Mouse (Mus musculus) CH12.LX (cell line): Measurements from ENCODE around the gene Krt2. TPM values are rescaled to one million over a fixed set of nuclear protein-coding genes. Genes with fewer than 3 reads are reported as not detected.
A peak's percentile ranks its signal among the peaks of the same experiment; 100 is the strongest.

ENCODE experiments used
- DNase-seq: peaks from one replicate; pipeline ENCODE4 v3.0.0-alpha.2; 2013; ENCODE audit errors: extremely low read depth
- H3K27ac ChIP-seq: 2 replicates; pipeline ENCODE4 v1.5.1; 2012; ENCODE audit warnings: low read depth, mild to moderate bottlenecking, control low read depth, moderate library complexity; ENCODE audit not compliant: insufficient read depth
- H3K27me3 ChIP-seq: replicated peaks from 2 replicates; pipeline ENCODE3; 2012; ENCODE audit warnings: inconsistent platforms
- H3K36me3 ChIP-seq, 2 experiments: replicated peaks in 1 of 2; 2 replicates each; pipeline versions ENCODE3 to v1.6.1; 2012; ENCODE audit warnings: inconsistent platforms in 1 of 2, low read length in 1 of 2, mild to moderate bottlenecking in 1 of 2, mixed read lengths in 1 of 2, moderate library complexity in 1 of 2; ENCODE audit not compliant: control insufficient read depth in 1 of 2, insufficient read depth in 1 of 2
- H3K4me1 ChIP-seq, 2 experiments: 2 replicates each; pipeline ENCODE4 v1.6.1; 2012; ENCODE audit warnings: inconsistent platforms in 1 of 2, moderate library complexity in 1 of 2; ENCODE audit not compliant: insufficient read depth in 2 of 2, control insufficient read depth in 1 of 2
- H3K4me2 ChIP-seq: 2 replicates; pipeline ENCODE4 v1.6.1; 2012; ENCODE audit warnings: low read depth, mild to moderate bottlenecking, control low read depth; ENCODE audit not compliant: poor library complexity, insufficient read depth, severe bottlenecking
- H3K4me3 ChIP-seq, 3 experiments: fragments of 150-350 bp in 1 of 3; sonication (generic) in 1 of 3; replicated peaks in 1 of 3; 2 replicates each; pipeline versions ENCODE3 to v1.5.1; 2011 to 2012; ENCODE audit warnings: low read depth in 2 of 3, low read length in 2 of 3, mild to moderate bottlenecking in 2 of 3, moderate library complexity in 2 of 3, control low read depth in 1 of 3, improper control_type of control experiment in 1 of 3, inconsistent platforms in 1 of 3, mixed read lengths in 1 of 3; ENCODE audit not compliant: poor library complexity in 1 of 3
- H3K79me2 ChIP-seq: replicated peaks from 2 replicates; pipeline ENCODE4 v1.6.1; 2012; ENCODE audit warnings: mild to moderate bottlenecking, moderate library complexity; ENCODE audit not compliant: control insufficient read depth, poor library complexity, insufficient read depth, severe bottlenecking; ENCODE audit errors: extremely low read depth
- H3K9ac ChIP-seq: 2 replicates; pipeline ENCODE4 v1.6.1; 2012; ENCODE audit warnings: low read depth, mild to moderate bottlenecking, control low read depth, moderate library complexity; ENCODE audit not compliant: insufficient read depth
- H3K9me3 ChIP-seq: replicated peaks from 2 replicates; pipeline ENCODE3; 2012; ENCODE audit warnings: low read length, inconsistent platforms, mixed read lengths
- BHLHE40 ChIP-seq: IDR thresholded peaks from 2 replicates; pipeline ENCODE4 v1.6.1; 2011; ENCODE audit warnings: mild to moderate bottlenecking, low read depth, low read length, improper control_type of control experiment
- CHD1 ChIP-seq: IDR thresholded peaks from 2 replicates; pipeline ENCODE4 v1.6.1; 2012; ENCODE audit warnings: low read depth, low read length, improper control_type of control experiment, inconsistent platforms
- CHD2 ChIP-seq: IDR thresholded peaks from 2 replicates; pipeline ENCODE4 v1.6.1; 2011; ENCODE audit warnings: low read length, improper control_type of control experiment
- CTCF ChIP-seq, 2 experiments: IDR thresholded peaks in 1 of 2; conservative IDR thresholded peaks in 1 of 2; 2 replicates each; pipeline ENCODE4 v1.5.1; 2011 to 2012; ENCODE audit warnings: low read depth in 2 of 2, low read length in 2 of 2, improper control_type of control experiment in 1 of 2, inconsistent platforms in 1 of 2, mild to moderate bottlenecking in 1 of 2, moderate library complexity in 1 of 2
- E2F4 ChIP-seq: IDR thresholded peaks from 2 replicates; pipeline ENCODE4 v1.6.1; 2011; ENCODE audit warnings: low read depth, low read length, improper control_type of control experiment; ENCODE audit not compliant: insufficient replicate concordance
- EP300 ChIP-seq: IDR thresholded peaks from 2 replicates; pipeline ENCODE4 v1.6.1; 2011; ENCODE audit warnings: low read length, improper control_type of control experiment
- GABPA ChIP-seq: IDR thresholded peaks from 2 replicates; pipeline ENCODE4 v1.6.1; 2012; ENCODE audit warnings: low read depth, low read length, improper control_type of control experiment, inconsistent platforms; ENCODE audit not compliant: insufficient replicate concordance
- HCFC1 ChIP-seq: IDR thresholded peaks from 2 replicates; pipeline ENCODE4 v1.6.1; 2012; ENCODE audit warnings: low read depth, mild to moderate bottlenecking, inconsistent platforms, low read length, improper control_type of control experiment
- IRF4 ChIP-seq: IDR thresholded peaks from 2 replicates; pipeline ENCODE4 v1.6.1; 2014; ENCODE audit warnings: low read depth, mild to moderate bottlenecking, inconsistent platforms, low read length, improper control_type of control experiment
- JUN ChIP-seq: IDR thresholded peaks from 2 replicates; pipeline ENCODE4 v1.6.1; 2011; ENCODE audit warnings: low read depth, mild to moderate bottlenecking, low read length, improper control_type of control experiment, moderate library complexity; ENCODE audit not compliant: insufficient read depth
- MAFK ChIP-seq: IDR thresholded peaks from 2 replicates; pipeline ENCODE4 v1.6.1; 2011; ENCODE audit warnings: low read length, improper control_type of control experiment; ENCODE audit not compliant: insufficient replicate concordance
- MAX ChIP-seq: IDR thresholded peaks from 2 replicates; pipeline ENCODE4 v1.6.1; 2011; ENCODE audit warnings: low read length, improper control_type of control experiment
- MAZ ChIP-seq: IDR thresholded peaks from 2 replicates; pipeline ENCODE4 v1.6.1; 2012; ENCODE audit warnings: low read depth, mild to moderate bottlenecking, inconsistent platforms, low read length, improper control_type of control experiment, moderate library complexity
- MXI1 ChIP-seq: IDR thresholded peaks from 2 replicates; pipeline ENCODE4 v1.6.1; 2011; ENCODE audit warnings: mild to moderate bottlenecking, low read depth, low read length, improper control_type of control experiment
- NELFE ChIP-seq: IDR thresholded peaks from 2 replicates; pipeline ENCODE4 v1.6.1; 2011; ENCODE audit warnings: low read depth, low read length, improper control_type of control experiment
- NRF1 ChIP-seq: IDR thresholded peaks from 2 replicates; pipeline ENCODE4 v1.6.1; 2014; ENCODE audit warnings: low read depth, mild to moderate bottlenecking, inconsistent platforms, low read length, improper control_type of control experiment, moderate library complexity
- PAX5 ChIP-seq: IDR thresholded peaks from 2 replicates; pipeline ENCODE4 v1.6.1; 2012; ENCODE audit warnings: low read length, inconsistent platforms, mixed read lengths
- POLR2A ChIP-seq: IDR thresholded peaks from 2 replicates; pipeline ENCODE4 v1.6.1; 2011; ENCODE audit warnings: low read depth, mild to moderate bottlenecking, improper control_type of control experiment, low read length
- POLR2AphosphoS2 ChIP-seq: IDR thresholded peaks from 2 replicates; pipeline ENCODE4 v1.6.1; 2011; ENCODE audit warnings: low read depth, low read length, improper control_type of control experiment
- RAD21 ChIP-seq: IDR thresholded peaks from 2 replicates; pipeline ENCODE4 v1.6.1; 2011; ENCODE audit warnings: low read depth, mild to moderate bottlenecking, low read length, improper control_type of control experiment, moderate library complexity
- RCOR1 ChIP-seq: conservative IDR thresholded peaks from 2 replicates; pipeline ENCODE4 v1.6.1; 2012; ENCODE audit warnings: low read depth, mild to moderate bottlenecking, inconsistent platforms, low read length, improper control_type of control experiment
- SMC3 ChIP-seq: IDR thresholded peaks from 2 replicates; pipeline ENCODE4 v1.6.1; 2011; ENCODE audit warnings: low read depth, low read length, improper control_type of control experiment
- TBP ChIP-seq: conservative IDR thresholded peaks from 2 replicates; pipeline ENCODE4 v1.6.1; 2011; ENCODE audit warnings: low read depth, low read length, improper control_type of control experiment
- TCF12 ChIP-seq: IDR thresholded peaks from 2 replicates; pipeline ENCODE4 v1.6.1; 2014; ENCODE audit warnings: low read depth, mild to moderate bottlenecking, inconsistent platforms, low read length, improper control_type of control experiment
- UBTF ChIP-seq: IDR thresholded peaks from 2 replicates; pipeline ENCODE4 v1.6.1; 2012; ENCODE audit warnings: low read depth, mild to moderate bottlenecking, inconsistent platforms, low read length, improper control_type of control experiment, moderate library complexity
- ZKSCAN1 ChIP-seq: IDR thresholded peaks from 2 replicates; pipeline ENCODE4 v1.6.1; 2012; ENCODE audit warnings: low read depth, inconsistent platforms, low read length, improper control_type of control experiment, borderline replicate concordance
- ZMIZ1 ChIP-seq: IDR thresholded peaks from 2 replicates; pipeline ENCODE4 v1.6.1; 2012; ENCODE audit warnings: low read depth, mild to moderate bottlenecking, inconsistent platforms, low read length, improper control_type of control experiment
- ZNF384 ChIP-seq: IDR thresholded peaks from 2 replicates; pipeline ENCODE4 v1.6.1; 2012; ENCODE audit warnings: low read depth, low read length, improper control_type of control experiment, inconsistent platforms
- dilution Hi-C: fragments of 300-500 bp; cut with MboI; formaldehyde crosslinking; loops from 2 replicates; pipeline ENCODE4 v1.14.3; 2020; ENCODE audit warnings: low sequenced_read_pairs; ENCODE audit not compliant: extremely low pct_unique_long_range_greater_than_20kb, extremely low pct_ligation_motif_present
- in situ Hi-C: fragments of 300-500 bp; cut with MboI; formaldehyde crosslinking; loops from 3 replicates; pipeline ENCODE4 v1.14.3; 2019; ENCODE audit warnings: low sequenced_read_pairs, low pct_ligation_motif_present, low pct_unique_long_range_greater_than_20kb, mixed read lengths
- polyA plus RNA-seq: library from polyadenylated mRNA; unstranded; fragments of >175 nt; gene quantifications from 2 replicates; pipeline ENCODE4 v1.2.1, GENCODE M21; 2012; ENCODE audit warnings: low read depth; ENCODE audit not compliant: insufficient read length
- total RNA-seq, 2 experiments: library from RNA; depleted of rRNA; stranded (reverse); fragments of 300-350 nt in 1 of 2; fragments of >200 nt in 1 of 2; gene quantifications; 2 replicates each; pipeline ENCODE4 v1.2.3; 2012 to 2014

Gene Krt2
- total and polyA plus RNA-seq, 3 experiments, result not detected

- TF ChIP-seq MXI1 (0 out of 2 replicates have a peak, but pooled peaks have one; percentile 15), ZMIZ1 (0 out of 2 replicates have a peak, but pooled peaks have one; percentile 54), SMC3 (no peak), TBP (peak; percentile 51; the same call in 1 of the 2 replicates), ZKSCAN1 (no peak), RCOR1 (no peak), CHD2 (no peak), MAZ (no peak), IRF4 (no peak), GABPA (no peak), UBTF (no peak), MAX (no peak), JUN (no peak), RAD21 (no peak), NELFE (no peak), TCF12 (no peak), POLR2AphosphoS2 (no peak), PAX5 (no peak), CHD1 (no peak), CTCF (conservative IDR thresholded peaks at IDR 0.05 in 1 of 2, IDR thresholded peaks at IDR 0.05 in 1 of 2; ENCODE audit: low read depth in 2 of 2, low read length in 2 of 2) (no peak)
These were observed 40.9 kb upstream of the Krt2 start (continued) for GRCm38 (mm10) chr15:101858673-101859425.

- Histone ChIP-seq H3K36me3 (no peaks in the 10 kb centered on the region), H3K4me2 (no peak overlapping the region), H3K4me1 (peaks cover 0 to 5% of the 10 kb centered on the region in 2 experiments; a peak in 2 of 4 replicates), H3K4me3 (no peak overlapping the region), H3K79me2 (no peaks in the 10 kb centered on the region), H3K27me3 (peaks cover 97% of the 10 kb centered on the region), H3K9ac (no peak overlapping the region), H3K27ac (no peak overlapping the region), H3K9me3 (no peaks in the 10 kb centered on the region)
- TF ChIP-seq E2F4 (no peak), IRF4 (no peak), MXI1 (no peak), MAFK (no peak), TCF12 (no peak), POLR2A (no peak), ZKSCAN1 (no peak), NRF1 (no peak), RAD21 (no peak), HCFC1 (no peak), EP300 (no peak), GABPA (no peak), BHLHE40 (no peak), ZNF384 (no peak)
- in situ Hi-C loops (no loop called here), dilution Hi-C loops (no loop called here)
- no peak for DNase-seq
These were observed 38.7 kb upstream of the Krt2 start for GRCm38 (mm10) chr15:101856696-101857095.
